Mouse (Mus musculus) mammary gland, adult 2 months (tissue): ENCODE results near the gene Dclk3. TPM values are rescaled to one million over a fixed set of nuclear protein-coding genes. Genes with fewer than 3 reads are reported as not detected.

Source experiments
- polyA plus RNA-seq: library from polyadenylated mRNA; depleted of rRNA; stranded (reverse); fragments of >200 nt; gene quantifications from 2 replicates; pipeline ENCODE4 v1.2.3, GENCODE M21; 2012; ENCODE audit warnings: low replicate concordance; rRNA removed

Dclk3 gene
- polyA plus RNA-seq: 0.56 and 1.1 TPM in 2 replicates

GRCm38 (mm10) chr9:111438904-111439835 lies at the start of gene Dclk3:
Dclk3 (plus strand) TSS chr9:111439081.

Other genes starting within 250 kb of the Dclk3 start
- gene Mlh1, start 167.3 kb upstream of the Dclk3 start, polyA plus RNA-seq: 14.5 and 21.4 TPM in 2 replicates
- 7.8 and 14.9 TPM in 2 replicates for gene Epm2aip1, start 167.2 kb upstream of the Dclk3 start, polyA plus RNA-seq
- gene Trank1, start 127.3 kb upstream of the Dclk3 start, polyA plus RNA-seq: 0.06 and 0.24 TPM in 2 replicates